Mouse (Mus musculus) erythroblast, embryonic 14.5 days (primary cell): ENCODE results near the gene Gm11563. TPM values are rescaled to one million over a fixed set of nuclear protein-coding genes. Genes with fewer than 3 reads are reported as not detected.
"Not testable (repeated sequence)": the region's sequence is repeated elsewhere in the genome, so short reads cannot be mapped to it uniquely, and the experiment has no call there.

ENCODE experiments used
- H3K27me3 ChIP-seq: 2 replicates; pipeline ENCODE4 v1.6.1; 2012; ENCODE audit warnings: inconsistent platforms; ENCODE audit not compliant: control insufficient read depth
- H3K36me3 ChIP-seq: 2 replicates; pipeline ENCODE4 v1.6.1; 2012; ENCODE audit warnings: mild to moderate bottlenecking, inconsistent platforms; ENCODE audit not compliant: control insufficient read depth
- H3K4me1 ChIP-seq: 2 replicates; pipeline ENCODE4 v1.6.1; 2012; ENCODE audit warnings: inconsistent platforms; ENCODE audit not compliant: control insufficient read depth
- H3K4me3 ChIP-seq: replicated peaks from 2 replicates; pipeline ENCODE3; 2012; ENCODE audit warnings: moderate library complexity, mild to moderate bottlenecking, inconsistent platforms
- H3K9me3 ChIP-seq: 2 replicates; pipeline ENCODE4 v1.6.1; 2012; ENCODE audit warnings: low read length, inconsistent platforms, mixed read lengths; ENCODE audit not compliant: control insufficient read depth
- GATA1 ChIP-seq: IDR thresholded peaks from 2 replicates; pipeline ENCODE4 v1.6.1; 2012; ENCODE audit warnings: low read length, inconsistent platforms, mixed read lengths
- TAL1 ChIP-seq: IDR thresholded peaks from 3 replicates; pipeline ENCODE4 v1.6.1; 2012; ENCODE audit warnings: low read length, inconsistent platforms, mixed read lengths
- polyA plus RNA-seq: library from polyadenylated mRNA; stranded (reverse); fragments of >175 nt; gene quantifications from 2 replicates; pipeline ENCODE4 v1.2.3, GENCODE M21; 2012

Gm11563 gene
- polyA plus RNA-seq, 1 experiment, result not detected

DNA sequence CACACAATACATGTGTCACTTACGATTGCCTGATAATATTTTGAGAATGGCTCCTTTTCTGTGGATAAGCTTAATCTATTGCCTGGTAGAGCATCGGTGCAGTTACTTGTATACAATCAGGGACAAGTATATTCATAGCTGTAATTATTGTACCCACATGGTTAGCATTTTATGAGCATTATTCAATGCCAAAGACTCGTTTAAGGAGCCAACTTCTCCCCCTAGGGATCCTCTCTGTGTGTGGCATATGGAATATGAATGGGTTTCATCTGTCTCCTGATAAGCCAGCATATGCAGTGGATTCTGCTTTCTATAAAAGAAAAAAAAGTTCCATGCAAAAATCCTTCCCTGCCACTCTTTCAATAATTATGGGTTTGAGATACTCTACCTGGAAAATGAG, 14.4 kb downstream of the Gm11563 start:
- H3K4me1 ChIP-seq, result no peaks in the 10 kb centered on the region
- H3K36me3 ChIP-seq, result no peaks in the 10 kb centered on the region
- peaks cover 5% of the 10 kb centered on the region; the same call in 1 of the 2 replicates for H3K9me3 ChIP-seq

DNA sequence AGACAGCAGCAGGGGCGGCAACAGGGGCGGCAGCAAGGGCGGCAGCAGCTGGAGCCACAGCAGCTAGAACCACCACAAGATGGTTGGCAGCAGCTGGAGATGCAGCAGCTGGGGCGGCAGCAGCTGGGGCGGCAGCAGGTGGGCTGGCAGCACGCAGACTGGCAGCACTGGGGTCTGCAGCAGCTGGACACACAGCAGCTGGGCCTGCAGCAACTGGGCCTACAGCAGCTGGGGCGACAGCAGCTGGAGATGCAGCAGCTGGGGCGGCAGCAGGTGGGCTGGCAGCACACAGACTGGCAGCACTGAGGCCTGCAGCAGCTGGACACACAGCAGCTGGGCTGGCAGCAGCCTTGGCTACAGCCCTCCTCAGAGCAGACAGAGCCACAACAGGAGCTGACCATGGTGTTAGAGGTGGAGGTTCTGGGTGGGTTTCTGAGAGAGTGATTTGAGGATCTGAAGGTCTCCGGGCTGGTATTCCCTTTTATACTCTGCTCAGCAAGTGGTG, 15.1 kb downstream of the Gm11563 start, which contains the start of gene Krtap4-7:
Gene Krtap4-7, minus strand, starts transcription at position 455 of the 505 bp plus-strand sequence.
- H3K36me3 ChIP-seq, H3K4me1 ChIP-seq, H3K4me3 ChIP-seq, H3K27me3 ChIP-seq, H3K9me3 ChIP-seq: not testable (repeated sequence)

More for the DNA sequence above, 14.4 kb downstream of the Gm11563 start:
- Histone ChIP-seq H3K27me3 (no peaks in the 10 kb centered on the region), H3K4me3 (no peak overlapping the region)
- TF ChIP-seq TAL1 (no peak), GATA1 (no peak)

DNA sequence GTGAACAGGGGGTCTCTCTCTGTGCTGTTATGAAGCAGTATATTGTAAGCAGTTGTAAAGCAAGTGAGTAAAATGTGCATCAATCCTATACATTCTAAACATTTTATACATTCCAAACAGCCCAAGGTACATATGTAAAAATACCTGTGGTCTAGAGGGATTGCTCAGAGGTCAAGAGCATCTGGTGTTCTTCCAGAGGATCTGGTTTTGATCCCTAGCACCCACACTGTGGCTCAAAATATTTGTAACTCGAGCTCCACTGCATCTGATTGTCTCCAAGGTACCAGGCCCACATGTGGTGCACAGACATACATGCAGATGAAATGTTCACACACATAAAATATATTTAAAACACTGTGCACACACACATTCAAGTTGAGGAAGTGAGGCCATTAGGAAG, 17.8 kb downstream of the Gm11563 start:
- no peaks in the 10 kb centered on the region for H3K4me1 ChIP-seq
- no peak for TF ChIP-seq GATA1
- no peak for TF ChIP-seq TAL1
- no peak overlapping the region for H3K4me3 ChIP-seq
- peaks cover 10% of the 10 kb centered on the region for H3K9me3 ChIP-seq
- no peaks in the 10 kb centered on the region for H3K27me3 ChIP-seq
- no peaks in the 10 kb centered on the region for H3K36me3 ChIP-seq

- H3K4me1 ChIP-seq, result no peaks in the 10 kb centered on the region
- peaks cover 6% of the 10 kb centered on the region for H3K9me3 ChIP-seq
- H3K36me3 ChIP-seq, result no peaks in the 10 kb centered on the region
- TF ChIP-seq TAL1 (no peak), GATA1 (no peak)
- H3K27me3 ChIP-seq, result no peaks in the 10 kb centered on the region
- H3K4me3 ChIP-seq, result no peak overlapping the region
Observed at GRCm38 (mm10) chr11:99637086-99637485, 21.7 kb downstream of the Gm11563 start.

- Histone ChIP-seq H3K4me3 (no peak within 1 kb of the TSS), H3K27me3 (no peaks in the 10 kb centered on the region), H3K36me3 (no peaks in the 10 kb centered on the region), H3K4me1 (no peaks in the 10 kb centered on the region), H3K9me3 (peaks cover 6% of the 10 kb centered on the region)
- no peak for TF ChIP-seq TAL1
Observed at GRCm38 (mm10) chr11:99634653-99635134, 24.1 kb downstream of the Gm11563 start, which contains the start of gene Krtap4-2. TSS of gene Krtap4-2 (minus strand) at chr11:99635084.

DNA sequence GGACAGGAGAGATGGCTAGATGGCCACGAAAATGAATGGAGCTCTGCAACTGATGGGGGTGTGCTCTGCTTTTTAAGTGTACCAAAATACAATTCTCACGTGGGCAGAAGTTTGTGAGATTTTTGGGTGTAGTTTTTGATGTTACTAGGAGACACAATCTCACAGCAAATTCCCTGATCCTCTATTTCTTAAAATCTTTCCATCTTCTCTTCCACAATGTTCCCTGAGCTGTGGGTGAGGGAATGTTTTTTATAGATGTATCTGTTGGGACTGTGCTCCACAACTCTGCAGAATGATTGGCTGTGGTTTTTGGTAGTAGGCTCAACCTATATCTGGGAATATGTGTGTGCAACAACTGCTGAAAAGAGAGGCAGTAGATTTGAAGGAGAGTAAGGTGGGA, 25.5 kb downstream of the Gm11563 start:
- Histone ChIP-seq H3K9me3 (no peaks in the 10 kb centered on the region; the same call in 1 of the 2 replicates), H3K4me1 (no peaks in the 10 kb centered on the region), H3K4me3 (no peak overlapping the region), H3K36me3 (no peaks in the 10 kb centered on the region), H3K27me3 (no peaks in the 10 kb centered on the region)
- no peak for TF ChIP-seq GATA1
- no peak for TF ChIP-seq TAL1

DNA sequence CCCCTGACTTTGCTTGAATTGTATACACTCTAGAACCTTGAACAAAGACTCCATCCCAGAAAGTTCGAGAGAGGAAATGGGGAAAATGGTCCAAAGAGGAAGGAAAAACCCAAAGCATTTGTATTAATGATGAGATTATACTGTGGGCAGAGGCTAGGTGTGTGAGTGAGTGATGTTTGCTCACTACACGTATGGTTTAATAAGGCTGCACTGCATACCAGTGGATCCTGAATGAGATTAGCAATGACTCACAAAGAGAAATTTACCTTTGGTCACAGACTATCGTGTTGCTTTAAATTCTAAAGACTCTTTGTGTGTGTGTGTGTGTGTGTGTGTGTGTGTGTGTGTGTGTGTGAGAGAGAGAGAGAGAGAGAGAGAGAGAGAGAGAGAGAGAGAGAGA, 27.9 kb downstream of the Gm11563 start:
- Histone ChIP-seq H3K36me3 (no peaks in the 10 kb centered on the region), H3K4me1 (no peaks in the 10 kb centered on the region), H3K4me3 (no peak overlapping the region), H3K27me3 (no peaks in the 10 kb centered on the region), H3K9me3 (peaks cover 2% of the 10 kb centered on the region; the same call in 1 of the 2 replicates)
- TF ChIP-seq TAL1 (no peak), GATA1 (no peak)

- no peaks in the 10 kb centered on the region for H3K4me1 ChIP-seq
- no peak for TF ChIP-seq GATA1
- TF ChIP-seq TAL1, result no peak
- H3K9me3 ChIP-seq, result peaks cover 2% of the 10 kb centered on the region; the same call in 1 of the 2 replicates
- no peak within 1 kb of the TSS for H3K4me3 ChIP-seq
- no peaks in the 10 kb centered on the region for H3K36me3 ChIP-seq
- no peaks in the 10 kb centered on the region for H3K27me3 ChIP-seq
Observed at GRCm38 (mm10) chr11:99628138-99628537, 30.6 kb downstream of the Gm11563 start, which contains the start of gene Krtap4-1. TSS of gene Krtap4-1 (minus strand) at chr11:99628238.

DNA sequence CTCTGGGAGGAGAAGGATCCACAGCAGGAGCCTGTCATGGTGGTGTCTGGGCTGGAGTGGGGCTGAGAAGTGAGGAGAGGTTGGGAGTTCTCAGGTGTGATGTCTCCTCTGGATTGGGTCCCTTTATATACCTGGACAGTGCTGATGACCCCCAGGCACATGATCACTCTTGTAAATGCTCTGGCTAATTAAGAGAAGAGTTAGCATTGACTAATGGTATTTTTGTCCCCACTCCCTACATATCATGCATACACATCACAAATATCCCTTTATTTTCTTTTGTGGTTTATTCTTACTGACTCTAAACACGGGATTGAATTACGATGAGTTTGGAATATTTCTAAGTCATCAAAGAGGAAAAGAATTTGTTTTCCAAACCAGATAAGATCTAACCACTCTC, 38.4 kb downstream of the Gm11563 start, which contains the start of gene Gm11562:
Gene Gm11562, minus strand, starts transcription at position 101 of the 400 bp plus-strand sequence.
- Histone ChIP-seq H3K36me3 (no peaks in the 10 kb centered on the region), H3K4me3 (no peak within 1 kb of the TSS), H3K9me3 (no peaks in the 10 kb centered on the region), H3K4me1 (no peaks in the 10 kb centered on the region), H3K27me3 (no peaks in the 10 kb centered on the region)
- TF ChIP-seq TAL1 (no peak), GATA1 (no peak)
